Mouse (Mus musculus) megakaryocyte progenitor cell, adult 5-6 weeks (primary cell): ENCODE data around the gene Car4. TPM values are rescaled to one million over a fixed set of nuclear protein-coding genes. Genes with fewer than 3 reads are reported as not detected.

Experiments used
- ATAC-seq: replicated peaks from 2 replicates; pipeline ENCODE4 v1.8.0; 2016; ENCODE audit warnings: mild to moderate bottlenecking, moderate TSS enrichment, inconsistent platforms; ENCODE audit not compliant: poor library complexity
- total RNA-seq, 2 experiments: library from RNA; stranded (forward) in 1 of 2; stranded (reverse) in 1 of 2; fragments of 157-497, 149-512 nt in 1 of 2; fragments of 200-1000 nt in 1 of 2; gene quantifications; 2 replicates each; pipeline versions ENCODE4 v1.2.3 to v1.2.4; 2015 to 2017

Car4 gene
- total RNA-seq, 2 experiments from 2014 or later = not detected

DNA sequence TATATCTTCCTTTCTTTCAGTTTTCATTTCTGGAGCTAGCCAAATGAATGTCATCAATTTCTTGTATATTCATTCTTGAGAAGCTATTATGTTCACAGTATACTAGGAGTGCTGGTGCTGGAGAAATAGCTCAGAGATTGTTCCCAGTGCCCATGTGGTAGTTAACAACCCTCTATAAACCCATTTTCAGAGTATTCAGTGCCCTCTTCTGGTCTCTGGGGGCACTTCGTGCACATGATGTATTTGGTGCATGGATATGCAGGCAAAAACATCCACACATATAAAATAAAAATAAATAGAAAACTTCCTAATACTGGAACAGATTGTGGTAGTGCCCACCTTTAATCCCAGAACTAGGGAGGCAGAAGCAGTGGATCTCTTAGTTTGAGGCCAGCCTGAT, 35.4 kb downstream of the Car4 start:
- ATAC-seq = no peak

DNA sequence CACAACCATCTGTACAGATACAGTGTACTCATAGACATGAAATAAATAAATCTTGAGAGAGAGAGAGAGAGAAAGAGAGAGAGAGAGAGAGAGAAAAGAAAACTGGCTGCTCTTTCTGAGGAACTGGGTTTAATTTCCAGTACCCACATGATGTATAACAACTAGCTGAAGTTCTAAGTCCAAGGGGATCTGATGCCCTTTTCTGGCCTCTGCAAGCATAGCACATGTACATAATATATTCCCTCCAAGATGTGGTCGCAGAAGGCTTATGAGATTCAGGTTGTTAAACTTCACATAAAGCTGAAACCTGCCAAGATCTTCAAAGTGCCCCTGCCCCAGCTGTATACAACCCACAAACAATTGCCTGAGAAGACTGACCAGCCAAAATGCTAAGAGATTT, 37.7 kb downstream of the Car4 start:
- no peak for ATAC-seq

DNA sequence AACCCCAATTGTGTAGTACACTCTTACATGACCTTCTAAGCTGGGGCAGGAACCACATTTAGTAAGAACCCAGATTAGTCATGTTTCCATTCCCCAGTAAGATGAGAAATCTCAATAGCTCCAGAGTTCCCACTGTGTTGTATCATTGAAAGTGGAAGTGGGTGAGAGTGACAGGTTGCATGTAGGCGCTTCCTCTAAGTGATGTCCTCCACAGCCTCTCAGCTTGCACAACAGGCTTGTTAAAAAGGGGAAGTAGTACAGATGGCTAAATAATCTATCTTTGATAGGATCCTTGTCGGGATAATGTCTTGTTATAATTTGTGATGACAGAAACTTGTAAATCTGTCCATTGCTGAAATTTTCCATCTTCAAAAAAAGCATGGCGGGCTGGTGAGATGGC, 46.0 kb downstream of the Car4 start:
- peak; percentile 100 for ATAC-seq

DNA sequence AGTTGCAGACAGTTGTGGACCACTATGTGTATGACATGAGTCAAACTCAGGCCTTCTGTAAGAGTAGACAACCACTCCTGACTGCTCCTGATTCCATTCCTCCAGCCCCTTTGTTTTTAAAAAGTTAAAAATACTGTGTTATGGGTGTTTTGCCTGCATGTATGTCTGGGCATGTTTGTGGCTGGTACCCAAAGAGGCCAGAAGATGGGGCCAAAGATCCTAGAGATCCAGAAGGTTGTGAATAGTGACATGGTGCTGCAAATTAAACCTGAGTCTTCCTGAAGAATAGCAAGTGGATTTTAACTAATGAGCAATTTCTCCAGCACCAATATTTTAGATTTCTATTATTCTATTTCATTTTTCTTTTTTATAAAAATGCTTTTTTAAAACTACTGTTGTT, 55.5 kb downstream of the Car4 start:
- no peak for ATAC-seq

Other genes starting within 250 kb of the Car4 start
- 6.9 and 7.6 TPM in 2 replicates for gene Mrm1, start 138.3 kb upstream of the Car4 start, total RNA-seq (2015)
- gene Mrm1, start 138.3 kb upstream of the Car4 start, total RNA-seq (2017) = 5.2 and 7.8 TPM in 2 replicates
- 21.0 and 23.1 TPM in 2 replicates for gene Dhrs11, start 128.8 kb upstream of the Car4 start, total RNA-seq (2015)
- 14.7 and 20.1 TPM in 2 replicates for gene Dhrs11, start 128.8 kb upstream of the Car4 start, total RNA-seq (2017)
- gene Ggnbp2, start 87.0 kb upstream of the Car4 start, total RNA-seq (2015) = 118 and 133 TPM in 2 replicates
- 114 and 143 TPM in 2 replicates for gene Ggnbp2, start 87.0 kb upstream of the Car4 start, total RNA-seq (2017)
- 6.6 and 9.0 TPM in 2 replicates for gene Myo19, start 77.6 kb upstream of the Car4 start, total RNA-seq (2015)
- gene Myo19, start 77.6 kb upstream of the Car4 start, total RNA-seq (2017) = 4.3 and 4.5 TPM in 2 replicates
- gene Pigw, start 77.5 kb upstream of the Car4 start, total RNA-seq (2015) = 4.6 and 7.0 TPM in 2 replicates
- gene Pigw, start 77.5 kb upstream of the Car4 start, total RNA-seq (2017) = 3.3 and 4.1 TPM in 2 replicates
- gene Znhit3, start 41.4 kb upstream of the Car4 start, total RNA-seq (2015) = 43.9 and 48.9 TPM in 2 replicates
- gene Znhit3, start 41.4 kb upstream of the Car4 start, total RNA-seq (2017) = 27.1 and 32.3 TPM in 2 replicates
- gene Usp32, start 182.4 kb downstream of the Car4 start, total RNA-seq (2015) = 12.6 and 14.6 TPM in 2 replicates
- 11.1 and 23.8 TPM in 2 replicates for gene Usp32, start 182.4 kb downstream of the Car4 start, total RNA-seq (2017)
- not detected in 2 replicates for gene 1700125H20Rik, start 212.6 kb downstream of the Car4 start, total RNA-seq (2015)
- not detected in 2 replicates for gene 1700125H20Rik, start 212.6 kb downstream of the Car4 start, total RNA-seq (2017)